Mouse (Mus musculus) spleen, postnatal 10 days (tissue): Measurements from ENCODE around the gene Ccser1.

Experiments
- DNase-seq, 2 experiments: peaks; one replicate each; pipeline ENCODE4 v3.0.0; 2021 to 2022; ENCODE audit warnings: low spot score in 2 of 2

The Ccser1 gene

GRCm38 (mm10) chr6:61296188-61297037 lies 116.3 kb downstream of the Ccser1 start:
- no peak for DNase-seq

- DNase-seq = no peak
These were observed 120.3 kb downstream of the Ccser1 start for GRCm38 (mm10) chr6:61300441-61300840.

GRCm38 (mm10) chr6:61300975-61301374 lies 120.9 kb downstream of the Ccser1 start:
- no peak for DNase-seq

- no peak for DNase-seq
These were observed 121.5 kb downstream of the Ccser1 start for GRCm38 (mm10) chr6:61301631-61302030.

GRCm38 (mm10) chr6:61311324-61312091 lies 131.4 kb downstream of the Ccser1 start:
- no peak for DNase-seq

- DNase-seq = no peak
These were observed 135.9 kb downstream of the Ccser1 start for GRCm38 (mm10) chr6:61315884-61316601.

- no peak for DNase-seq
These were observed 140.7 kb downstream of the Ccser1 start for GRCm38 (mm10) chr6:61320842-61321241.

GRCm38 (mm10) chr6:61322328-61322727 lies 142.2 kb downstream of the Ccser1 start:
- DNase-seq = no peak

- DNase-seq = no peak
These were observed 146.0 kb downstream of the Ccser1 start for GRCm38 (mm10) chr6:61326131-61326530.

- no peak for DNase-seq
These were observed 148.9 kb downstream of the Ccser1 start for GRCm38 (mm10) chr6:61328981-61329380.

GRCm38 (mm10) chr6:61329593-61330540 lies 149.7 kb downstream of the Ccser1 start:
- DNase-seq = no peak

GRCm38 (mm10) chr6:61334466-61334865 lies 154.3 kb downstream of the Ccser1 start:
- no peak for DNase-seq

- no peak for DNase-seq
These were observed 167.1 kb downstream of the Ccser1 start for GRCm38 (mm10) chr6:61347045-61347838.

- no peak for DNase-seq
These were observed 183.6 kb downstream of the Ccser1 start for GRCm38 (mm10) chr6:61363722-61364121.

GRCm38 (mm10) chr6:61382526-61382925 lies 202.4 kb downstream of the Ccser1 start:
- DNase-seq = no peak

- DNase-seq = no peak
These were observed 202.9 kb downstream of the Ccser1 start for GRCm38 (mm10) chr6:61382991-61383390.

GRCm38 (mm10) chr6:61387046-61387445 lies 206.9 kb downstream of the Ccser1 start:
- no peak for DNase-seq

- DNase-seq = no peak
These were observed 247.4 kb downstream of the Ccser1 start for GRCm38 (mm10) chr6:61427490-61427889.

GRCm38 (mm10) chr6:61430881-61431725 lies 251.0 kb downstream of the Ccser1 start:
- DNase-seq = no peak

- no peak for DNase-seq
These were observed 251.5 kb downstream of the Ccser1 start for GRCm38 (mm10) chr6:61431726-61431984.
